Comparison of ENCODE assay signal across 18 mouse cellular contexts in genomic region chr13:42615826-42616225, GRCm38 (mm10).
"Had no signal": no experiment of that assay in that cellular context is flagged by ENCODE, and none has a peak within 500 bp of the region (broad histone marks: within the 10 kb centered on the region; RNA-seq: fewer than 3 reads in every experiment).

No protein-coding gene starts in this region.

- DNase-seq: lung, adult 18-20 months; lung, embryonic 14.5 days; lung, postnatal 10 days; lung, postnatal 4 days; midbrain, embryonic 14.5 days; retina, postnatal 1 day; right cerebral cortex, postnatal 25 days; right cerebral cortex, postnatal 4 days; spleen, adult 18-20 months; thymus, adult 18-20 months; thymus, postnatal 14 days; thymus, postnatal 36 days had no signal

- H3K4me2 ChIP-seq: lung, embryonic 14.5 days; midbrain, embryonic 12.5 days; neural tube, embryonic 13.5 days; neural tube, embryonic 15.5 days had no signal

- H3K4me3 ChIP-seq: midbrain, embryonic 10.5 days; midbrain, embryonic 12.5 days; myocyte; neural tube, embryonic 13.5 days; neural tube, embryonic 15.5 days had no signal

- H3K9me3 ChIP-seq: midbrain, embryonic 10.5 days; midbrain, embryonic 12.5 days; neural tube, embryonic 15.5 days had no signal

- ATAC-seq: midbrain, embryonic 16.5 days had no signal

- H3K27me3 ChIP-seq: midbrain, embryonic 12.5 days; neural tube, embryonic 13.5 days; neural tube, embryonic 15.5 days had no signal

- H3K9ac ChIP-seq: lung, embryonic 14.5 days; midbrain, embryonic 12.5 days; neural tube, embryonic 13.5 days; neural tube, embryonic 15.5 days had no signal

- H3K36me3 ChIP-seq: midbrain, embryonic 10.5 days; midbrain, embryonic 12.5 days; neural tube, embryonic 13.5 days; neural tube, embryonic 15.5 days had no signal

- H3K4me1 ChIP-seq: midbrain, embryonic 10.5 days; midbrain, embryonic 12.5 days; neural tube, embryonic 13.5 days; neural tube, embryonic 15.5 days had no signal

- H3K27ac ChIP-seq: midbrain, embryonic 10.5 days; midbrain, embryonic 12.5 days; neural tube, embryonic 13.5 days; neural tube, embryonic 15.5 days had no signal
